Mouse (Mus musculus): Measurements from ENCODE around the gene Prkg1.

DNA sequence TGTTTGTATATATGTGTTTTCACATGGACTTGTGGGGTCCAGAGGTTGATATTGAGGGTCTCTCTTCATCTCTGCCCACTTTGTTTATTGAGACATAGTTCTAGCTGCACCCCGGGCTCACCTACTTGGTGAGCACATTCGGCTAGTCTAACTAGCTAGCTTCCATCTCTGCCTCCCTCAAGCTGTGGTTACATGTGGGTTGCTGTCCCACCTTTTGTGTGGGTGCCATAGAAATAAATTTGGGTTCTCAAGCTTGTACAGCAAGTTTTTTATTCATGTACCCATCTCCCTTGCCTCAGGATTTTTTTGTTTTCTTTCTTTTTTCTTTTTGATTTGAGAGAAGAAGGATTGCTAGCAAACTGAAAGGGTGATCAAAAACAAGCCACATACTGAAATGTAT lies 617.4 kb downstream of the Prkg1 start:
- TF ChIP-seq POLR2A (IDR thresholded peaks at IDR 0.05; ENCODE audit: extremely low read depth, insufficient read depth, low read length): no peak
- TF ChIP-seq CTCF (IDR thresholded peaks at IDR 0.05; ENCODE audit: low read depth, low read length): no peak
